Mouse (Mus musculus) megakaryocyte-erythroid progenitor cell, adult 5-6 weeks (primary cell): ENCODE measurements at regions not wholly inside any gene's neighbourhood (a gene's known extent, or its start where the extent isn't known, plus 50 kb on each side); places are given as distances from the start of the nearest gene placed in this dataset.
A peak's percentile ranks its signal among the peaks of the same experiment; 100 is the strongest.

Experiments used
- ATAC-seq: replicated peaks from 2 replicates; pipeline ENCODE4 v1.8.0; 2016; ENCODE audit warnings: mild to moderate bottlenecking, inconsistent platforms; ENCODE audit not compliant: severe bottlenecking, poor library complexity, low FRiP score, low TSS enrichment

DNA sequence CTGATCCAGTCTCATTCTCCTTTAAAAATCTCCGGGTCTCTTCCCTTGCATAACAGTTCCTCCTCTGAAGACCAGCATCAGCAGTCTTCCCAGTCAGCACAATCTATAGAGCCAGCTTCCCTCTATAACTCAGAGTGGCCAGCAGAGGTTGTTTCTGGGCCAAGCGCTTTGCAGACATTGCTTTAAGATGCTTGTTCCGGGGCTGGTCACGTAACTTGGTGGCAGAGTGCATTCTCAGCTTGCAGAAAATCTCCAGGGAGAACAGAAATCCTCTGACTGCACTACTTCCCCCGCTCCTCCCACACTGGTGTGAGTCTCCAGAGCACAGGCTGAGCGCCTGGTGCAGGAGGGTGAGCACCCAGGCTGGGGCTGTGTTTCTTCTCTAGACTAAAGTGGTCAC is 91.8 kb upstream of the Dhrs4 start:
- ATAC-seq = no peak

DNA sequence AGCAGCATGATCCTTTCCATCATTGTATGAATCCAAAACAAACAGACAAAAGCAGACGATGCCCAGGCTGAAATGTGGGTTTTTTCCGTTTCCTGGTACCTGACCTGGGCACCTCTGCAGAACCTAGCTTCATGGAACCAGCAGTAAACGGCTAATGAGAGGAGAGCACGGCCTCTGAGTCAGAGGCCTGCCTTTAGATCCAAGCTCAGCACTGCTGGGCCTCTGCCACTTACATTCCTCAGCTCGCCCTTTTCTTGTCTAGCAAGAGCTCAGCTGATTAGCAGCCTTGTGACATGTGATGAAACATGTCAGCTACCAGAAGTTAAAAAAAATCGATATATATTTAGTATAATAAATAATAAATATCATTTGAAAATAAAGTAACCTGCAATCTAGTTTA is 91.2 kb upstream of the Dhrs4 start:
- no peak for ATAC-seq

- peak; percentile 98 for ATAC-seq
Measured at GRCm38 (mm10) chr14:55392390-55392789, 86.2 kb upstream of the Dhrs4 start.

DNA sequence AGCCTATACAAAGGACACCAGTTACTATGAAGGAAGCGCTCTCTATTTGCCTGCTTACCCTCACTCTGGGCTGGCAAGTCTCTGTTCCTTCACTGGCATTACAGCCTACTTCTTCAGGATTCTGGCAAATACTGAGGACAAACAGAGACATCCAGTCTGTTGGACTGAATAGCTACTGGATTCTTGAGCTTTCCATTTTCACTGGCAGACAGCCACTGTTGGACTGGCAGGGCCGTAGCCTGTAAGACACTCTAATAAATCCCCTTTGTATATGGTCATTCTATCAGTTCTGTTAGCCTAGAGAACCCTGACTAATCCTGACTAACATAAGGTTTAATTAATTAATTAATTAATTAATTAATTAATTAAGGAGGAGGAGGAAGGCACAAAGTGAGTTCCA is 72.4 kb upstream of the Dhrs4 start:
- no peak for ATAC-seq
